Mouse (Mus musculus) midbrain, postnatal 0 days (tissue): ENCODE measurements around the gene Emd. TPM values are rescaled to one million over a fixed set of nuclear protein-coding genes. Genes with fewer than 3 reads are reported as not detected.

Experiments
- ATAC-seq: fragments of 200-750 bp; cut with Nextera tagmentation; 2 replicates; pipeline ENCODE4 v1.8.0; 2017; ENCODE audit warnings: moderate number of reproducible peaks, mild to moderate bottlenecking, moderate TSS enrichment, moderate library complexity; ENCODE audit not compliant: low FRiP score
- DNase-seq: peaks from one replicate; pipeline ENCODE4 v3.0.0-alpha.2; 2015; ENCODE audit warnings: low spot score
- H3K27ac ChIP-seq: fragments of 300-500 bp; sonication (generic); 2 replicates; pipeline ENCODE4 v1.5.1; 2014; ENCODE audit warnings: low read depth, mild to moderate bottlenecking, low read length, mixed read lengths
- H3K27me3 ChIP-seq: fragments of 300-500 bp; sonication (generic); 2 replicates; pipeline ENCODE4 v1.6.1; 2014; ENCODE audit warnings: low read length, control low read depth, mixed read lengths; ENCODE audit not compliant: insufficient read depth
- H3K36me3 ChIP-seq: fragments of 300-500 bp; sonication (generic); 2 replicates; pipeline ENCODE4 v1.6.1; 2014; ENCODE audit warnings: low read length, control low read depth, mixed read lengths; ENCODE audit not compliant: insufficient read depth
- H3K4me1 ChIP-seq: fragments of 300-500 bp; sonication (generic); 2 replicates; pipeline ENCODE4 v1.6.1; 2014; ENCODE audit warnings: mild to moderate bottlenecking, control low read depth, antibody characterized with exemption, low read length, mixed read lengths; ENCODE audit not compliant: insufficient read depth
- H3K4me2 ChIP-seq: fragments of 300-500 bp; sonication (generic); 2 replicates; pipeline ENCODE4 v1.6.1; 2014; ENCODE audit warnings: low read depth, mild to moderate bottlenecking, low read length, mixed read lengths; ENCODE audit not compliant: poor library complexity, severe bottlenecking
- H3K4me3 ChIP-seq: fragments of 300-500 bp; sonication (generic); 2 replicates; pipeline ENCODE4 v1.5.1; 2014; ENCODE audit warnings: low read depth, mild to moderate bottlenecking, low read length, moderate library complexity
- H3K9ac ChIP-seq: fragments of 300-500 bp; sonication (generic); replicated peaks from 2 replicates; pipeline ENCODE4 v1.6.1; 2014; ENCODE audit warnings: mild to moderate bottlenecking, low read length, moderate library complexity, mixed read lengths; ENCODE audit not compliant: poor library complexity, severe bottlenecking
- H3K9me3 ChIP-seq: fragments of 300-500 bp; sonication (generic); 2 replicates; pipeline ENCODE4 v1.6.1; 2016; ENCODE audit warnings: low read length, control low read depth
- CTCF ChIP-seq: IDR thresholded peaks from 2 replicates; pipeline ENCODE4 v1.5.1; 2016; ENCODE audit warnings: antibody characterized with exemption, mild to moderate bottlenecking
- WGBS: fragments of 180-500 bp; shearing (Covaris S2); extraction: QIAGEN DNeasy Blood & Tissue Kit; methylation state at CpG from one replicate; pipeline ENCODE4 v1.1.7; 2014; 5-methylcytosine and 5-hydroxymethylcytosine counted together
- polyA plus RNA-seq: library from polyadenylated mRNA; unstranded; fragments of >200 nt; fragmentation: Nextera tagmentation; extraction: Ambion mirVana; gene quantifications from 2 replicates; pipeline ENCODE4 v1.2.1, GENCODE M21; 2015
- total RNA-seq: library from RNA; depleted of rRNA; stranded (reverse); fragments of >200 nt; gene quantifications from 2 replicates; pipeline ENCODE4 v1.2.3, GENCODE M21; 2014

The Emd gene
- total and polyA plus RNA-seq, 2 experiments from 2014 or later: 18.2 to 70.0 TPM

DNA sequence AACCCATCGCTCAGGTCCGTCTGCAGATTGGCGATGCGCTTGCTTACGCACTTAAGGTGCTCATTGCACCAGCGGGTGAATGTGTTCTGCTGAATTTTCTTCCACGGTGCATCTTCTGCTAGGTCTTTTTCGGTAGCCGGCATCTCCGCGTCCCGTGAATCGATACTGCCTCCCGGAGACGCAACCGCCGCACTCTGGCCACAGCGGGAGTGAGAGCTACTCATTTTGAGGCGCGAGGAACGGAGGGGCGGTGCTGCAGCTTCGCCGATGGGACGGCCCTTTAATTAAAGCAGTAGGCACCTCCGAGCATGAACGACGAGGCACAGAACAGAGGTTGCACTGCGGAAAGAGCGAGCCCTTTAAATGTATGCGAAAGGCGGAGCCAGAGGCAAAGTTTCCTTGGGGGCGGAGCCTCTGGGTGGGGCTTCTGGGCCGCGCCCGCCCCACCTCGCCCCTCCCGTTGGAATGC lies 8.2 kb upstream of the Emd start:
- peak overlapping the region; percentile 87 for H3K27ac ChIP-seq
- no peaks in the 10 kb centered on the region for H3K27me3 ChIP-seq
- WGBS: 19% methylated on average over 38 of the region's 38 CpGs
- no peaks in the 10 kb centered on the region for H3K9me3 ChIP-seq
- no peak for TF ChIP-seq CTCF
- H3K4me3 ChIP-seq: peak overlapping the region; percentile 45
- ATAC-seq: peak; percentile 88
- H3K9ac ChIP-seq: peak overlapping the region; percentile 68
- peak overlapping the region; percentile 55 for H3K4me2 ChIP-seq
- H3K36me3 ChIP-seq: peaks cover 9% of the 10 kb centered on the region
- DNase-seq: peak; percentile 94
- H3K4me1 ChIP-seq: no peaks in the 10 kb centered on the region

DNA sequence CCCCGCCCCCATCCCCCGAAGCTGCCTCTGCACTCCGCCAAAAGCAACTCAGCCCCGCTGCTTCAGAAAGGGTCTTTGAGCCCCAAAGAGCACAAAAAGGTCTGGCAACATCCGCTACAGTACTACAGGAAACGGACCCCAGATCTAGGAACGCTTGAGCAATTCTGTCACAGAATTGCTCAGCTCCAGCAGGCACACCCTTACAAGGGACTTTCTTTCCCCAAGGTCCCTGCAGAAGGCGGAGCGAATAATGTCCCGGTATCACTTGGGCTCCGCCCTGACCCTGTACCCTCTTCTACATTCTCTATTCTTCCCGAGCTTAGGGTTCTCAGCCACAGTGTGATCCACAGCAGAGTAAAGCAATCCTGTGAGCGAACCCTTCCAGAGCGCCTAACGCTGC lies 7.8 kb upstream of the Emd start:
- no peak for TF ChIP-seq CTCF
- no peaks in the 10 kb centered on the region for H3K9me3 ChIP-seq
- WGBS: 26% methylated on average over 13 of the region's 15 CpGs
- H3K36me3 ChIP-seq: 0 out of 2 replicates have a peak, but pooled peaks cover 5% of the 10 kb centered on the region
- H3K27ac ChIP-seq: peak overlapping the region; percentile 69
- H3K9ac ChIP-seq: peak overlapping the region; percentile 39; the same call in 1 of the 2 replicates
- peak; percentile 6 for ATAC-seq
- no peak for DNase-seq
- peak overlapping the region; percentile 55 for H3K4me2 ChIP-seq
- no peaks in the 10 kb centered on the region for H3K27me3 ChIP-seq
- no peaks in the 10 kb centered on the region for H3K4me1 ChIP-seq
- peak overlapping the region; percentile 45 for H3K4me3 ChIP-seq

DNA sequence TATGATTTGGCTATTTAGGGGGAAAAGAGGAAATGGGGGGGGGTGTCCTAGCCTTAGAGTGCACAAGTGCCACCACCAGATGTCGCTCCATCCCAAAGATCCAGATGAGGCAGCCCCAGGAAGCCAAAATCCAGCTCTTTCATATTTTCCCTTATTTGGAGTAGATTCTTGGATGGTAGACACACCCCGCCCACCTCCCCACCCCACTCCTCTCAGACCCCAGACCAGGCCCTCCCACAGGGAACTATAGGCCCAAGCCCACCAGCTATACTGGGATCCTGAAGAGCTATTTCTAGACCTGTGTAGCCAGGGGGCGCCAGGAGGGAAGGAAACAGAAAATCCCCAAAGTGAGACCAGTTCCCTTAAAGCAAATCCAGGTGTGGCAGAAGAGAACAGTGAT lies 5.8 kb upstream of the Emd start:
- WGBS: 20% methylated on average over 3 of the region's 3 CpGs
- Histone ChIP-seq H3K27ac (no peak overlapping the region), H3K9ac (no peak overlapping the region), H3K4me2 (peak overlapping the region; percentile 57; the same call in 1 of the 2 replicates), H3K4me1 (no peaks in the 10 kb centered on the region), H3K9me3 (no peaks in the 10 kb centered on the region), H3K4me3 (no peak overlapping the region), H3K36me3 (no peaks in the 10 kb centered on the region), H3K27me3 (no peaks in the 10 kb centered on the region)
- peak; percentile 57 for DNase-seq
- ATAC-seq: no peak
- peak; percentile 65 for TF ChIP-seq CTCF

DNA sequence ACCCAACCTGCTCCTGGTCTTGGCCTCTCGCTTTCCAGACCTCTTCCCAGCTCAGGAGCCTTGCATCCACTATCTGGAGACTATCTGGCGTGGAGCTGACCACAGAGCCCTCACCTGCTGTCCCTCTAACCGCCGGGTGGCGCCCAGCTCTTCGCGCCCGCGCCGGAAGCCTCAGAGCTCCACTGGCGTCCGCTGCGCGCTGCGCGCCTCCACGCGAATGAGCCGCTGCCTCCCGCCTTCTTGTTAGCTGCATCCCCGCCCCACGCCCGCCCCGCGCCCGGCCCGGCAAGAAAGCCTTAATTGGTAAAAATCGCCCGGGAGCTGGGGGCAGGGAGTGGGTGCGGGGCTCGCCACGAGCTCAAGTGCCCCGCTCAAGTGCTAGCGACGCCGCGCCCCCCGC lies 4.9 kb upstream of the Emd start, which contains the start of gene Flna:
Gene Flna (minus strand): TSS at position 206 of the 400 bp plus-strand sequence.
- WGBS: 19% methylated on average over 34 of the region's 38 CpGs
- Histone ChIP-seq H3K4me3 (peak within 1 kb of the TSS; percentile 41), H3K4me1 (no peaks in the 10 kb centered on the region), H3K27me3 (no peaks in the 10 kb centered on the region), H3K9me3 (no peaks in the 10 kb centered on the region), H3K4me2 (peak within 1 kb of the TSS; percentile 57), H3K27ac (peak within 1 kb of the TSS; percentile 43; the same call in 1 of the 2 replicates), H3K9ac (peak within 1 kb of the TSS; percentile 62), H3K36me3 (no peaks in the 10 kb centered on the region)
- ATAC-seq (no peak), DNase-seq (peak; percentile 55)
- peak; percentile 52 for TF ChIP-seq CTCF

DNA sequence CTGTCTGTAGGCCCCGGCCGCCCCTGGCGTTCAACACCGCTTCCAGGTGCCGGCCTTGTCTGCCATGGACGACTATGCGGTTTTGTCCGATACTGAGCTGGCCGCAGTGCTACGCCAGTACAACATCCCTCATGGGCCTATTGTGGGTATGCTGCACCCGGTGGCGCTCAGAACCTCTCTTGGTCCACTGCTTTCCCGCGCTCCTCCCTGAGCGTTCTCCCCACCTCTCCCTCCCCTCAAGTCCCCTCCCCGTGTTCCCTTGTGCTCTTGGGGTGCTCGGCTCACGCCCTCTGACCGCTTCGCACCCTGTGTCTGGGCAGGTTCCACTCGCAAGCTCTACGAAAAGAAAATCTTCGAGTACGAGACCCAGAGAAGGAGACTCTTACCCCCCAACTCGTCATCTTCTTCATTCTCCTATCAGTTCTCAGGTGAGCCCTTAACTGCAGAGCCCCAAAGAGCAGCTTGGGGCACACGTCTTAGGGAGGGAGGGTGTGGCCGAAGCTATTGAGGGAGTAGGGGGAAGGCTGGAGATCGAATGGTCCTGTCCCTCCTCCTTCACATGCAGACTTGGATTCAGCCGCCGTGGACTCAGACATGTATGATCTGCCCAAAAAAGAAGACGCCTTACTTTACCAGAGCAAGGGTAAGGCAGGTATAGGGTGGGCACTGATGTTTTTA lies 540 bp downstream of the Emd start:
- no peak for TF ChIP-seq CTCF
- Histone ChIP-seq H3K4me1 (no peaks in the 10 kb centered on the region), H3K9me3 (no peaks in the 10 kb centered on the region), H3K36me3 (no peaks in the 10 kb centered on the region), H3K27me3 (no peaks in the 10 kb centered on the region), H3K9ac (peak overlapping the region; percentile 62), H3K4me2 (peak overlapping the region; percentile 62), H3K27ac (peak overlapping the region; percentile 77), H3K4me3 (peak overlapping the region; percentile 48)
- ATAC-seq (peak; percentile 53), DNase-seq (no peak)
- WGBS: 19% methylated on average over 31 of the region's 31 CpGs

DNA sequence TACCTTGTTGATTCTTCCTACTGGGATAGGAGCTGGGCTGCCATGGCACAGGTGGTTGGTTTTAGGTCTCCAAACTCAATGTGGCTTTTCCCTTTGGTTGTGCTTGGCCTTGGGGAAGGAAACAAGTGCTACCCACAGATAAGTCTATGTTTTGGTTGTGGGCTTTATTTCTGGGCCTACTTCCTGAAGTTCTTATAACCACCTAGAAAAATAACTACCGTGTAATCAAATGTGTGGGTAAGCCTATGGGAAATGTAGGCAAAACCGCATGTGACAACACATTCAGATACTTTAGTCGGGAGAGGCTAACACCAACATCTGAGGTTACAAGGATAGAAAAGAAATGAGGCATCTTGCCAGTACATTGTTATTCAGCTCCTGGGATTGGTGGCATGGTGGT lies 3.3 kb downstream of the Emd start:
- no peak for DNase-seq
- H3K4me3 ChIP-seq: no peak overlapping the region
- no peaks in the 10 kb centered on the region for H3K27me3 ChIP-seq
- H3K27ac ChIP-seq: no peak overlapping the region
- H3K4me2 ChIP-seq: no peak overlapping the region
- no peaks in the 10 kb centered on the region for H3K36me3 ChIP-seq
- no peaks in the 10 kb centered on the region for H3K9me3 ChIP-seq
- WGBS: 97% methylated on average over 3 of the region's 3 CpGs
- no peak overlapping the region for H3K9ac ChIP-seq
- ATAC-seq: no peak
- no peak for TF ChIP-seq CTCF
- H3K4me1 ChIP-seq: no peaks in the 10 kb centered on the region
